Mouse (Mus musculus): ENCODE data around the gene Tmod1.

GRCm38 (mm10) chr4:46038892-46039751, at the start of gene Tmod1:
- TF ChIP-seq CTCF (IDR thresholded peaks at IDR 0.05; ENCODE audit: low read depth) (no peak; the same call in 1 of the 2 replicates), EP300 (IDR thresholded peaks at IDR 0.05; ENCODE audit: low read depth) (no peak)
